Comparison of ENCODE assay signal across 17 mouse cellular contexts in genomic region chrX:136274542-136274941, GRCm38 (mm10). TPM values are rescaled to one million over a fixed set of nuclear protein-coding genes. Genes with fewer than 3 reads are reported as not detected.
A peak's percentile ranks its signal among the peaks of the same experiment; 100 is the strongest.
DNase-seq lines count a peak whose midpoint lies in the region; ATAC-seq lines count a peak whose summit lies in the region.
"Had no signal": no experiment of that assay in that cellular context is flagged by ENCODE, and none has a peak within 500 bp of the region (broad histone marks: within the 10 kb centered on the region; RNA-seq: fewer than 3 reads in every experiment).

No protein-coding gene starts in this region.

- no peaks in the 10 kb centered on the region for H3K27me3 ChIP-seq in heart, embryonic 14.5 days (ENCODE audit: control insufficient read depth, insufficient read depth, low read length)
- H3K27me3 ChIP-seq in midbrain, embryonic 13.5 days: peaks cover 5% of the 10 kb centered on the region; the same call in 1 of the 2 replicates
- no peaks in the 10 kb centered on the region for H3K27me3 ChIP-seq in midbrain, embryonic 16.5 days (ENCODE audit: control insufficient read depth, insufficient read depth, low read depth, low read length)

- peaks cover 15% of the 10 kb centered on the region; the same call in 1 of the 2 replicates for H3K36me3 ChIP-seq in heart, embryonic 14.5 days (ENCODE audit: control insufficient read depth, insufficient read depth, low read length)
- 0 out of 2 replicates have a peak, but pooled peaks cover 3% of the 10 kb centered on the region for H3K36me3 ChIP-seq in midbrain, embryonic 13.5 days
- H3K36me3 ChIP-seq in midbrain, embryonic 16.5 days (ENCODE audit: control insufficient read depth, insufficient read depth, low read length): no peaks in the 10 kb centered on the region
- H3K36me3 ChIP-seq: hindbrain, embryonic 13.5 days had no signal

- no peaks in the 10 kb centered on the region for H3K9me3 ChIP-seq in heart, embryonic 14.5 days (ENCODE audit: control insufficient read depth, low read length)
- no peaks in the 10 kb centered on the region for H3K9me3 ChIP-seq in midbrain, embryonic 13.5 days
- no peaks in the 10 kb centered on the region for H3K9me3 ChIP-seq in midbrain, embryonic 16.5 days (replicated peaks; ENCODE audit: control insufficient read depth, low read length, poor library complexity, severe bottlenecking)
- H3K9me3 ChIP-seq: hindbrain, embryonic 13.5 days; liver, embryonic 12.5 days had no signal

- WGBS in heart, embryonic 14.5 days: 30% methylated on average over 3 of the region's 3 CpGs
- WGBS in midbrain, embryonic 13.5 days: 28% methylated on average over 3 of the region's 3 CpGs
- WGBS in midbrain, embryonic 16.5 days: 25% methylated on average over 3 of the region's 3 CpGs

- no peak overlapping the region for H3K9ac ChIP-seq in heart, embryonic 14.5 days (ENCODE audit: low read length)
- no peak overlapping the region for H3K9ac ChIP-seq in midbrain, embryonic 13.5 days (replicated peaks)
- H3K9ac ChIP-seq in midbrain, embryonic 16.5 days (ENCODE audit: low read depth, low read length): no peak overlapping the region
- H3K9ac ChIP-seq: hindbrain, embryonic 13.5 days; liver, embryonic 12.5 days had no signal

- peak overlapping the region; percentile 39 to 41; a peak in 2 of 4 replicates for H3K27ac ChIP-seq in heart, embryonic 14.5 days (replicated peaks in 1 of 2; ENCODE audit: control insufficient read depth in 1 of 2, insufficient read depth in 1 of 2, low read depth in 2 of 2, low read length in 2 of 2)
- H3K27ac ChIP-seq in midbrain, embryonic 13.5 days: peak overlapping the region; percentile 19; the same call in 1 of the 2 replicates
- H3K27ac ChIP-seq in midbrain, embryonic 16.5 days (ENCODE audit: low read length): no peak overlapping the region
- H3K27ac ChIP-seq: hindbrain, embryonic 13.5 days; liver, embryonic 12.5 days had no signal

- no peak overlapping the region for H3K4me3 ChIP-seq in heart, embryonic 14.5 days (ENCODE audit: control insufficient read depth in 1 of 2, insufficient read depth in 1 of 2, low read depth in 1 of 2, low read length in 2 of 2)
- no peak overlapping the region for H3K4me3 ChIP-seq in midbrain, embryonic 13.5 days (replicated peaks)
- no peak overlapping the region for H3K4me3 ChIP-seq in midbrain, embryonic 16.5 days (ENCODE audit: low read depth, low read length)
- H3K4me3 ChIP-seq: hindbrain, embryonic 13.5 days; liver, embryonic 12.5 days had no signal

- peak overlapping the region; percentile 18; the same call in 1 of the 2 replicates for H3K4me2 ChIP-seq in heart, embryonic 14.5 days (ENCODE audit: low read length)
- no peak overlapping the region for H3K4me2 ChIP-seq in midbrain, embryonic 13.5 days (replicated peaks)
- H3K4me2 ChIP-seq in midbrain, embryonic 16.5 days (ENCODE audit: low read length): no peak overlapping the region
- H3K4me2 ChIP-seq: hindbrain, embryonic 13.5 days; liver, embryonic 12.5 days had no signal

- DNase-seq in heart, adult 9 months (ENCODE audit: low spot score in 2 of 2): no peak
- peak; percentile 53 for DNase-seq in embryo, embryonic 11 days
- no peak for DNase-seq in thymus, postnatal 25 days
- no peak for DNase-seq in thymus, postnatal 14 days
- DNase-seq: cerebellum, adult 2 months; gastrocnemius, postnatal 25 days; kidney, postnatal 36 days; left cerebral cortex, postnatal 4 days had no signal

- no peak for ATAC-seq in heart, embryonic 14.5 days (ENCODE audit: insufficient number of reproducible peaks, insufficient read depth, low FRiP score, low read depth)
- no peak for ATAC-seq in midbrain, embryonic 13.5 days
- no peak for ATAC-seq in midbrain, embryonic 16.5 days
- ATAC-seq: intestine, postnatal 0 days; liver, embryonic 12.5 days; Patski had no signal

- peaks cover 0 to 3% of the 10 kb centered on the region in 2 experiments; a peak in 2 of 4 replicates for H3K4me1 ChIP-seq in heart, embryonic 14.5 days (ENCODE audit: control insufficient read depth in 2 of 2, insufficient read depth in 2 of 2, low read length in 2 of 2)
- peaks cover 14% of the 10 kb centered on the region for H3K4me1 ChIP-seq in midbrain, embryonic 13.5 days (replicated peaks)
- H3K4me1 ChIP-seq in midbrain, embryonic 16.5 days (ENCODE audit: control insufficient read depth, insufficient read depth, low read length): peaks cover 12% of the 10 kb centered on the region

RNA-seq across cellular contexts. Expression of gene Bex3, which starts 4.5 kb away (rescaled TPM):
- polyA plus RNA-seq in heart, embryonic 14.5 days (2014; fragmentation: Nextera tagmentation; extraction: Ambion mirVana): 499 and 525 TPM in 2 replicates
- polyA plus RNA-seq in midbrain, embryonic 13.5 days (2015; fragmentation: Nextera tagmentation; extraction: Ambion mirVana): 705 TPM in 2 replicates
- polyA plus RNA-seq in midbrain, embryonic 16.5 days (2015; fragmentation: Nextera tagmentation; extraction: Ambion mirVana): 692 and 737 TPM in 2 replicates

RNA-seq across cellular contexts. Expression of gene Tceal9, which starts 29.7 kb away (rescaled TPM):
- 488 and 515 TPM in 2 replicates for polyA plus RNA-seq in heart, embryonic 14.5 days (2014; fragmentation: Nextera tagmentation; extraction: Ambion mirVana)
- polyA plus RNA-seq in midbrain, embryonic 13.5 days (2015; fragmentation: Nextera tagmentation; extraction: Ambion mirVana): 354 and 388 TPM in 2 replicates
- polyA plus RNA-seq in midbrain, embryonic 16.5 days (2015; fragmentation: Nextera tagmentation; extraction: Ambion mirVana): 261 and 272 TPM in 2 replicates

RNA-seq across cellular contexts. Expression of gene Bex1, which starts 59.2 kb away (rescaled TPM):
- 232 and 239 TPM in 2 replicates for polyA plus RNA-seq in heart, embryonic 14.5 days (2014; fragmentation: Nextera tagmentation; extraction: Ambion mirVana)
- polyA plus RNA-seq in midbrain, embryonic 13.5 days (2015; fragmentation: Nextera tagmentation; extraction: Ambion mirVana): 179 and 186 TPM in 2 replicates
- polyA plus RNA-seq in midbrain, embryonic 16.5 days (2015; fragmentation: Nextera tagmentation; extraction: Ambion mirVana): 271 and 313 TPM in 2 replicates
- polyA plus RNA-seq: spleen, adult 2 months had no signal

RNA-seq across cellular contexts. Expression of gene Tceal7, which starts 60.0 kb away (rescaled TPM):
- 16.0 and 16.7 TPM in 2 replicates for polyA plus RNA-seq in heart, embryonic 14.5 days (2014; fragmentation: Nextera tagmentation; extraction: Ambion mirVana)
- polyA plus RNA-seq in midbrain, embryonic 13.5 days (2015; fragmentation: Nextera tagmentation; extraction: Ambion mirVana): 1.5 and 1.7 TPM in 2 replicates
- 3.9 and 4.2 TPM in 2 replicates for polyA plus RNA-seq in midbrain, embryonic 16.5 days (2015; fragmentation: Nextera tagmentation; extraction: Ambion mirVana)
- polyA plus RNA-seq: Patski; spleen, adult 2 months; testis, adult 2 months had no signal
